Mouse (Mus musculus) embryo, embryonic 9.5 days (tissue): ENCODE measurements around the gene Ripk4.

Experiments
- DNase-seq: peaks from one replicate; pipeline ENCODE4 v3.0.0-alpha.2; 2017; ENCODE audit errors: extremely low spot score

Gene Ripk4

GRCm38 (mm10) chr16:97734760-97735322 is 28.7 kb downstream of the Ripk4 start:
- DNase-seq = no peak

GRCm38 (mm10) chr16:97733599-97733998 is 30.0 kb downstream of the Ripk4 start:
- no peak for DNase-seq

- no peak for DNase-seq
Measured at GRCm38 (mm10) chr16:97730321-97730720, 33.3 kb downstream of the Ripk4 start.

- DNase-seq = no peak
Measured at GRCm38 (mm10) chr16:97726436-97726835, 37.2 kb downstream of the Ripk4 start.

- DNase-seq = no peak
Measured at GRCm38 (mm10) chr16:97720093-97720492, 43.5 kb downstream of the Ripk4 start.

GRCm38 (mm10) chr16:97719392-97719983 is 44.1 kb downstream of the Ripk4 start:
- DNase-seq = no peak

GRCm38 (mm10) chr16:97716567-97716966 is 47.0 kb downstream of the Ripk4 start:
- no peak for DNase-seq

- no peak for DNase-seq
Measured at GRCm38 (mm10) chr16:97712129-97712528, 51.5 kb downstream of the Ripk4 start.

- no peak for DNase-seq
Measured at GRCm38 (mm10) chr16:97701871-97702270, 61.7 kb downstream of the Ripk4 start.

GRCm38 (mm10) chr16:97697769-97698168 is 65.8 kb downstream of the Ripk4 start:
- no peak for DNase-seq

- no peak for DNase-seq
Measured at GRCm38 (mm10) chr16:97695709-97696108, 67.9 kb downstream of the Ripk4 start.
